Mouse (Mus musculus): ENCODE measurements at regions not wholly inside any gene's neighbourhood (a gene's known extent, or its start where the extent isn't known, plus 50 kb on each side); places are given as distances from the start of the nearest gene placed in this dataset.
A peak's percentile ranks its signal among the peaks of the same experiment; 100 is the strongest.

DNA sequence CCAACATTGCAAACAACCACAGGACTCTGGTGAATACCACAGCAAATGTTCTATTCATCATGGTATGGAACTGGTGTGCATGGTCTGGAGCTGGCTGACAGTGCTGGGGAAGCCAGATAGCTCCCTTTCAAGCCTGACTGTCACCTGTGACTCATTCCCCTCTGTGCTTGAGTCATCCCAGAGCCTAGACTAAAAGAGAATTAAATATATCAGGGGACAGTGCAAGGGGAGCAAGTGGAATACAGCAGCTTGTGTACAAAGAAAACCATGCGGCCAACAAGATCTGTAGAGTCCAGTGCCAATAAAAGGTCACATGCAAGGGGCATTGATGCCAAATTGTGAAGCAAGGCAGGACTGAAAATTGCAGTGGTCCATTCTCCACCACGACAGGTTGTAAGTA, 117.7 kb downstream of the Pah start:
- no peak for DNase-seq (ENCODE audit: low spot score)

DNA sequence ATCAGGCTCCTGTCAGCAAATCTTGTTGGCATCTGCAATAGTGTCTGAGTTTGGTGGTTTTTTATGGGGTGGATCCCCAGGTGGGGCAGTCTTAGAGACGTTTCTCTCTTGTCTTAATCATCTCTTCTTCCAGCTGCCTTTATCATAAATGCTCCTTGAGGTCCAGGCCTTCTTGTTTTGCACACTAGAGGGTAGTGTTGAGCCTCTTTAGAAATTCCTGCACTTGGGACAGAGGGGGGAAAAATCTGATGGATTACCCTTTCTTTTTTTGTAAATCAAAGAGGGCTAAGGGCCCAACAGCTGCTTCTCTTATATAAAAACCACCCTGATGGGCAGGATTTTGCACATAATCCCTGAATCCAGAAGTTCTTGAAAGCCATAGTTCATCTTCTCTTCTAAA, 127.5 kb downstream of the Pah start:
- DNase-seq (ENCODE audit: low spot score), result peak; percentile 61

DNA sequence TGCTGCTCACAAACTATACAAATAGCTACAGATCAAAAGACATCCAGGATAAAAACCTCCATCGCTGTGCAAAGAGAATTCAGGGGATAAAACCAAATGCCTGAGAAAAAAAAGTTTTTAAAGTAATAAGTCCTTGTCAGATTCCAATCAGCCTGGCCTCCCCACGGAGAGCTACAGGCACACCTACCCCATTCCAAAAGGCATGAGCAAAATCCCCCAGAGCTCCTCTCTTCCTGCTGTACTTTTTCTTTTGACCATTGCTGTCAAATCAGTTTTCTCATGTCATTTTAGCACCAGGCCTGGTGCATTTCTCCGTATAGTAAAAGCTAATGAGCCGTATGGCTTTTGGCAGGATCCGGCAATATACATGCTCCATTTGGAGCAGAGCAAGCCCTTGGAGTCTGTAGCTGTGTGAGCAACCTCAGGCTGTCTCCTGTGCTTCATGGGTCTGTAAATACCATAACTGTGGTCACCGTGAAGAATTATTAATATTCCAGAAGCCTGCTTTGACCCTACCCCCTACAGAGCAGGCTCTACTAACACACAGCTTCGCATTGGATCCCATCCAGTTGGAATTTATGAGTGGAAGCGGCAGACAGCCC, 130.6 kb downstream of the Pah start:
- no peak for DNase-seq (ENCODE audit: low spot score)

- DNase-seq (ENCODE audit: low spot score), result no peak
Observed at GRCm38 (mm10) chr10:87654112-87654511, 132.5 kb downstream of the Pah start.

DNA sequence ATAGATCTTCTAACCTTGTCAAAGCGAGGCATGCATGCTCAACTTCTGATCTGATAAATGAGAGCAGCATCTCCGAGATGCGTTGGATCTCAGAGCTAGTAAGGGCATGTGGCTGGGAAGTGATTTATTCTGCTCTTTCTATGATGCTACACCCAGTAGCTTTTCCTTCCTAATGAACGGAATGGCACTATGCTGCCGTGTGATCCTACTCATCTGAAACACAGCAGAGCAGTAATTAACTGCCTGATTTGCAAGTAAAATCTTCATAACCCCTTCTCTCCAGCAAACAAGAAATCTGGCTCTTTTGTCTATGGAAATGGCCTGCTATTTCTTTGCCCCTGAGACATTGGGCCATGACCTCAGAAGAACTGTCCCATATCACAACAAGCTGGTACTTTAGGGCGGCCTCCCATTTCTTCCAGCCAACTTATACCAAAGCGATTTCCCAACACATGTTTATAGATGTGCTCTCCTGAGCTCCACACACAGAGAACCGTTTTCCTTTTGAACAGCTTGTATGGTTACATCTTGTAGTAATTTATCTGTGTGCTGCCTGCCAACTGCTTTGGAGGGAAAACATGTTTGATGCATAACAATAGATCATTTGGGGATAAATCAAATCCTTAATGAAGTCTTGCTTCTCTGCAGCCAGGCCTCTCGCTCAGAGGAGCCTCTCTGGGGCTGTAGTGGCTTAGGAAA, 144.6 kb downstream of the Pah start:
- DNase-seq (ENCODE audit: low spot score), result no peak

DNA sequence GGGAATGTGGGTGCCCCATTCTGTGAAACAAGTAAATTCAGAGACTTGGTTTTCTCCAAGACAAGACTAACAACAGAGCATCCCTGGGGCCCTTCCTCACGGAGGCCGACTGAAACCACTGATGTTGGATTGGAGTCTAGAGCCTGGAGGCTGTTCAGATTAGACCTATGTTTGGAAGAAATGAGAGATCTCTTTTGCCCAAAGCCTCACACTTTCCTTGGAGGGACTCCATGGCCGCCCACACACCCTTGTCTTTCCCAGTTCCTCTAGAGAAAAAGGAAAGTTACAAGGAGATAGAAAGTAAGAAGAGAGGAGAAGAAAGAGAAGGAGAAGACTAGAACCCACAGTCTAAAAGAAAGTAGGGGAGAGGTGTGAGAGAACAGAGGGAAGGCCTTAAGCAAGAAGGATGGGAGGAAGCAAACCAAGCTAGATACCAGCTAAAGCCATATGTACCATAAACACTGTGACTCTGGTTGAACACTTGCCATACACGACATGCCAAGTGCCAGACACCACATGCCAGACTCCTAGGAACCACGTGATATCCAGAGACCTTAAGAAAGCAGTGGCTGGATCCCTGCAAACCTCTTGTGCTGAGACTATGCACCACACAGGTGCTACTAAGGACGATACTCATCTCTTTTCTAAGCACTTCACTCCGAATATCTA, 145.3 kb downstream of the Pah start:
- DNase-seq (ENCODE audit: low spot score), result no peak

DNA sequence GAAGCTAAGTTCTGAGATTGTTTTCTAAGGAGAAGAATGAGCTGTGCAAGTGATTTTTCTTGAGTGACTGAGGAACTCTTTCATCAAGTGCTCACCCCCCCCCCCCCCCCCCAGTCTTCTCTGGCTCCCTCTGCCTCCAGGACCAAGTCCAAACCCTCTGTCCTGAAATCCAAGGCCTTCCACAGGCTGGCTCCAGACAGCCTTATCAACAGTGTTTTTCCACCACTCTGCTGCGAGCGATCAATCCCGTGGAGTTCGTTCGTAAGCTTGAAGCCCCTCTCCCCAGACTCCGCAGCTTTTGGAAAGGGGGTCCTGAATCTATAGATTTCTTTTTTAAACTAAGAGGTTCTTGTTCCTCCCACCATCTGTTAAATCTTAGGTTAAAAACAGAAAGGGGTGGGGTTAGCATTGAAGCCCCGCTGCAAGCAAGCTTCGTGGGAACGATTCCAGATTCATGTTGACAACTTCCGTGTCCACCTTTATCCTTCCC, 146.1 kb downstream of the Pah start:
- DNase-seq (ENCODE audit: low spot score), result no peak

DNA sequence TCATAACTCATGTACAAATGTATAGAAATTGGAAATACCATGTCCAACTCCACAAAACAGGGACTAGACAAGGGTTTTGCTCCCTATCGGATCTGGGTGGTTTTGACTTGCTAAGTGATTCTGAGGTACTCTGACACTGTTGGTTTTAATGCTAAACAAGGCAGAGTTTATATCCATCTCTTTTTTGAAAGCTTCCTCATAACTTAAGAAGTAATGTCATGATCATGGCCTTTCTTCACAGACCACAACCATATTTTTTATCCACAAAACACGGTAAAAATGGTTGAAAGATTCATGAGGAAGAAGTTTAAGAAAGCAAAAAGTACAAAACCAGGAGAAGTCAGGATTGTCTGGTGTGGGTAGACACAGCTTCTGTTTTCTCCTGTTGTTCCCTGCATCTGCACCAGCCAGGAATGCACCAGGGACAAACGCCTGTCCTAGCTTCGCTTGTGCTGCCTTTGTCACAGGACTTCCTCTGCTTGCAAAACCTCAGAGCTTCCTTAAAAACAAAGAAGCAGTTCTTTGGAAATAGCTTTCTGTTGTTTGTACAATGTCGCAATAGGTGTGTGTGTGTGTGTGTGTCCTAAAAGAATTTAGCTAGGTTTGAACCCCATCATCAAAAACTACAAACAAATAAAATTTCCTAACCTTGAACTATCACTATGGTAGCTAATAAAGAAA, 153.3 kb downstream of the Pah start:
- no peak for DNase-seq (ENCODE audit: low spot score)

GRCm38 (mm10) chr10:87676041-87676672, 154.6 kb downstream of the Pah start:
- no peak for DNase-seq (ENCODE audit: low spot score)

DNA sequence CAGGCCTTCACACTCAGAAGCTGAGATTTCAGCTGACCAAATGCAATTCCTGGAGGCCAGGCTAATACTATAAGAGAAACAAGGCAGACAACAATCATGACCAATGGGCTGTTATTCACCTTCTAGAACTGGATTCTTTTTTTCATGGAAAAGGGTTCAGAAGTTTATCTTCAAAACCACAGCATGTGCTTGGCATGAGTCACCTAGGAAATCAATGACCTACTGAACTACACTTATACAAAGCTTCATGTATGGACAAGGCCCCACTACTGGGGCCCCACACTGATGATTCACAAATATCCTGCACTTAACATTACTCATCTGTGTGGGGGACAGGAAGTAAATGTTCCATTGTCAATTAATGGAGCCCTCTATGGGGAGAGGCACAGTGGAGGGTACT, 157.4 kb downstream of the Pah start:
- no peak for DNase-seq (ENCODE audit: low spot score)

DNA sequence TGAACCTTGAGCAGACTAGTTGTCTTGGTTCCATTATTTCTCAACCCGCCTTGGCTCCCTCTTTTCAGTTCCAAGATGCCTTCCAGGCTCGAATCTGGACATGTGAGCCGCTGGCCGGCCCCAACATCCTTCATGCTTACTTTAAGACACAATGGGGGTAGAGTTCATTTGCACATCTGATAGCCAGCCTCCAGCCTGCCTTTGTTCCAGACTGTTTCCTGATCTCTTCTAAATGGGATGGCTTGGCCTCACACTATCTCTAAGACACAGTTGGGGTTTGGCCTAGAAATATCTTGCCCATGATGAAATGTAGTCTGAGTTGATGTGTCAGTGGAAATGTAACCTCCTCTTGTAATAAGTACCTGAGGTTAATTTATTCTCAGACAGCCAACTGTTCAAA, 164.7 kb downstream of the Pah start:
- DNase-seq (ENCODE audit: low spot score), result no peak

- DNase-seq (ENCODE audit: low spot score), result no peak
Observed at GRCm38 (mm10) chr10:87686785-87687184, 165.2 kb downstream of the Pah start.

GRCm38 (mm10) chr10:87687844-87688243, 166.2 kb downstream of the Pah start:
- no peak for DNase-seq (ENCODE audit: low spot score)

- no peak for DNase-seq (ENCODE audit: low spot score)
Observed at GRCm38 (mm10) chr10:87690831-87691230, 167.2 kb upstream of the Igf1 start.

GRCm38 (mm10) chr10:87696485-87696884, 161.6 kb upstream of the Igf1 start:
- no peak for DNase-seq (ENCODE audit: low spot score)

DNA sequence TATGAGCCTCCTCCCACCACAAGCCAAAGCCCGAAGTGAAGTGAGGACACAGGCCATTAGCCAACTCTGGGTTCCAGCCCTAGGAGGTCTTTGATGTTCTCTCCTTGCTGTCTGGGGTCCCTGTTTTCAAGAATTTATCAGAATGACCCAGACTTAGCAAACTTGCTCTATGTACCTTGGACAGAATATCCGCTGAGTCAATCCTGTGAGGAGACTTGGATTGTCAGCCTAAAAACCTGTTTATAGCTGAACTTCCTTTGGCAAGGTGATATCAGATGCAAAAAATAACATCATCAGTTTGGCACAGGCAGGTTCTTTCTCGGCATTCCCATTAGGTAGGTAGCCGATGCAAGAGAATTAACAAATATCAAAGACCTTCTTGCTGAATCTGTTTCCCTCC, 146.9 kb upstream of the Igf1 start:
- no peak for DNase-seq (ENCODE audit: low spot score)

- DNase-seq (ENCODE audit: low spot score), result no peak
Observed at GRCm38 (mm10) chr10:87711798-87712197, 146.3 kb upstream of the Igf1 start.

DNA sequence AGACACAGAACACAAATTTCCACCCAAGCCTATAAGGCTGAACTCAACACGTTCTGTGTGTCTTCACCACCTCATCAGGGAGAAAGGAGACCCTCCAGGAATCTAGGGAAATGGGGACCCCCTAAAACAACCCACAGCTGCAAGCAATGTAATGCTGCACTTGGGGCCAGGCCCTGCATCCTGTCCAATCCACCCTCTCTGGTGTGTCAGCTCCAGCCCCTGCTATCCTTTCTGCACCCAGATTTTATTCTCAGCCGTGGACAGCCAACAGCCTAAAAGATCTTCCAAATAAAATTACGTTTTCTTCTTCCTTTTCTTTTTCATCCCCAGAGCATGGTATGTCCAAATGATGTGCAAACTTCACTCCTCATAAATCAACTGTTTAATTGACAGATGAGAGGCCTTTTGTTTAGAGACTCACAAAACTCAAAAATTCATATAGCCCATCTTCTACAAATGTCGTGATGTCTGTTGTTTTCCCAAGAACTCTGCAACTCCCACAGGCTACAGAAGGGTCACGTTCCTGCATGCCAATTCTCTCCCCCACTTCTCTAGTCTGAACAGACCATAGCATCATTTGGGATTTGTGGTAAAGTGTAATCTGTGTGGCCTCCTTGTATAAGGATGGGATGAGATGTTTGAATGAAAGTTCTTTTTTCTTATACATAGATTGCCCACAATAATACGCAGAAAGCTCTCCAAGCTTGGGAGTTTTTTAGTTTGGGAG, 142.0 kb upstream of the Igf1 start:
- DNase-seq (ENCODE audit: low spot score), result no peak

DNA sequence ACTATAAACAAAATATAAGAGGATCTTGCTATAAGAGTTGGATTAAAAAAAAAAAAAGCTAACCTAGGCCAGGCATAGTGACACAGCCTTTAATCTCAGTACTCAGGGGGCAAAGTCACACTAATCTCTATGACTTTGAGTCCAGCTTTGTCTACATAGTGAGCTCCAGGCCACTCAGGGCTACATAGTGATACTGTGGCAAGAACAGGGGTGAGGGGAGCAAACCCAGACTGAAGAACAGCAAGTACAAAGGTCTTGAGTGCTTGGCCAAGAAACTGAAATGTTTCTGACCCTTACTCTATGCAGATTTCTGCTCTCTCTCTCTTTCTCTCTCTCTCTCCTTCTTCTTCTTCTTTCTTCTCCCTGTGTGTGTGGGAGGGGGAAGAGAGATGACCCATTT, 140.9 kb upstream of the Igf1 start:
- no peak for DNase-seq (ENCODE audit: low spot score)

GRCm38 (mm10) chr10:87718491-87718890, 139.6 kb upstream of the Igf1 start:
- no peak for DNase-seq (ENCODE audit: low spot score)

DNA sequence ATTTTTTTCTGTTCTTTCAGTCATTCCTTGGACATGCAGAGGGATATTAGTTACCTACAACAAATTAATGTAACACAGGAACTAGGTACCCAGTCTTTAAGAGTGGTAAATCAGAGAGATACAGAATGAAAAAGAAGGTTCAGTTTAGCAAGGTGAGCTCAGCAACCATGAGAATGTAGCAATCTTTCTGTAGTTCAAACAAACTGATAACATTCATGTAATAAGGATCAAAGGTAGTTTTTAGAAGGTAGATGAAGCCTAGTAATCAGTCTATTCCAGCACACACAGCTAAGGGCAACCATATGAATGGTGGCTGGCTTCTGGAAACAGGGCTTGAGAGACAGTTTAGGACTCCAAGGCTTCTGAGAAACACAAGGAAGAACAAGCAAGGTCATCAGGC, 138.1 kb upstream of the Igf1 start:
- DNase-seq (ENCODE audit: low spot score), result no peak

GRCm38 (mm10) chr10:87722244-87722643, 135.8 kb upstream of the Igf1 start:
- no peak for DNase-seq (ENCODE audit: low spot score)
